Mouse (Mus musculus): ENCODE data around the gene Dclk1. TPM values are rescaled to one million over a fixed set of nuclear protein-coding genes. Genes with fewer than 3 reads are reported as not detected.

Dclk1 gene
- total and polyA plus RNA-seq, 3 experiments = 1.2 to 5.6 (median 3.6) TPM

- H3K27ac ChIP-seq = no peak overlapping the region
- WGBS = 84% methylated on average over 4 of the region's 4 CpGs
- intact Hi-C loops (cut with DNase I) = loop anchor here (10.0 kb wide), 1 partner anchor 1709 kb away; no protein-coding TSS in a partner anchor
- H3K36me3 ChIP-seq (ENCODE audit: control insufficient read depth, insufficient read depth, low read length) = no peaks in the 10 kb centered on the region
- no peaks in the 10 kb centered on the region for H3K4me1 ChIP-seq (ENCODE audit: control insufficient read depth, insufficient read depth, low read length)
- no peaks in the 10 kb centered on the region for H3K79me2 ChIP-seq (replicated peaks; ENCODE audit: control insufficient read depth, insufficient read depth, low read length)
- no peak overlapping the region for H3K4me3 ChIP-seq
- TF ChIP-seq POLR2A (IDR thresholded peaks at IDR 0.05; ENCODE audit: insufficient read depth, low read depth, low read length) (no peak), EP300 (IDR thresholded peaks at IDR 0.05; ENCODE audit: insufficient read depth, low read depth, low read length) (no peak), CTCF (IDR thresholded peaks at IDR 0.05) (no peak)
- no peak overlapping the region for H3K9ac ChIP-seq (ENCODE audit: low read depth, low read length)
- DNase-seq = no peak
- no peaks in the 10 kb centered on the region for H3K27me3 ChIP-seq (ENCODE audit: control insufficient read depth, insufficient read depth, low read length)
Measured at GRCm38 (mm10) chr3:55495866-55496265, 253.7 kb downstream of the Dclk1 start.

GRCm38 (mm10) chr3:55496462-55496941 is 254.3 kb downstream of the Dclk1 start:
- 89% methylated on average over 9 of the region's 9 CpGs for WGBS
- Histone ChIP-seq H3K4me3 (no peak overlapping the region), H3K36me3 (ENCODE audit: control insufficient read depth, insufficient read depth, low read length) (no peaks in the 10 kb centered on the region), H3K9ac (ENCODE audit: low read depth, low read length) (no peak overlapping the region), H3K4me1 (ENCODE audit: control insufficient read depth, insufficient read depth, low read length) (no peaks in the 10 kb centered on the region), H3K79me2 (replicated peaks; ENCODE audit: control insufficient read depth, insufficient read depth, low read length) (no peaks in the 10 kb centered on the region), H3K27me3 (ENCODE audit: control insufficient read depth, insufficient read depth, low read length) (no peaks in the 10 kb centered on the region), H3K27ac (no peak overlapping the region)
- intact Hi-C loops (cut with DNase I) = loop anchor here (10.0 kb wide), 1 partner anchor 1708 kb away; no protein-coding TSS in a partner anchor
- no peak for TF ChIP-seq CTCF (IDR thresholded peaks at IDR 0.05)
- no peak for TF ChIP-seq EP300 (IDR thresholded peaks at IDR 0.05; ENCODE audit: insufficient read depth, low read depth, low read length)
- no peak for DNase-seq

- Histone ChIP-seq H3K27ac (no peak overlapping the region), H3K27me3 (ENCODE audit: control insufficient read depth, insufficient read depth, low read length) (no peaks in the 10 kb centered on the region), H3K4me3 (no peak overlapping the region), H3K4me1 (ENCODE audit: control insufficient read depth, insufficient read depth, low read length) (no peaks in the 10 kb centered on the region), H3K9ac (ENCODE audit: low read depth, low read length) (no peak overlapping the region), H3K36me3 (ENCODE audit: control insufficient read depth, insufficient read depth, low read length) (no peaks in the 10 kb centered on the region), H3K79me2 (replicated peaks; ENCODE audit: control insufficient read depth, insufficient read depth, low read length) (no peaks in the 10 kb centered on the region)
- 93% methylated on average over 7 of the region's 7 CpGs for WGBS
- TF ChIP-seq EP300 (IDR thresholded peaks at IDR 0.05; ENCODE audit: insufficient read depth, low read depth, low read length) (no peak), POLR2A (IDR thresholded peaks at IDR 0.05; ENCODE audit: insufficient read depth, low read depth, low read length) (no peak), CTCF (IDR thresholded peaks at IDR 0.05) (no peak)
- DNase-seq = no peak
- intact Hi-C loops (cut with DNase I) = loop anchor here (10.0 kb wide), 1 partner anchor 1706 kb away; no protein-coding TSS in a partner anchor
Measured at GRCm38 (mm10) chr3:55499298-55499697, 257.1 kb downstream of the Dclk1 start.

- intact Hi-C loops (cut with DNase I) = no loop called here
- no peak overlapping the region for H3K4me3 ChIP-seq
- TF ChIP-seq POLR2A (IDR thresholded peaks at IDR 0.05; ENCODE audit: insufficient read depth, low read depth, low read length) (no peak), EP300 (IDR thresholded peaks at IDR 0.05; ENCODE audit: insufficient read depth, low read depth, low read length) (no peak)
Measured at GRCm38 (mm10) chr3:55510198-55510597, 268.0 kb downstream of the Dclk1 start.

GRCm38 (mm10) chr3:55511658-55512057 is 269.5 kb downstream of the Dclk1 start:
- peak in 1 of 2 experiments; percentile 26 for DNase-seq
- TF ChIP-seq POLR2A (IDR thresholded peaks at IDR 0.05; ENCODE audit: insufficient read depth, low read depth, low read length) (no peak), CTCF (IDR thresholded peaks at IDR 0.05) (no peak), EP300 (IDR thresholded peaks at IDR 0.05; ENCODE audit: insufficient read depth, low read depth, low read length) (no peak)
- intact Hi-C loops (cut with DNase I) = no loop called here
- no peak overlapping the region for H3K9ac ChIP-seq (ENCODE audit: low read depth, low read length)
- H3K4me1 ChIP-seq (ENCODE audit: control insufficient read depth, insufficient read depth, low read length) = no peaks in the 10 kb centered on the region; the same call in 1 of the 2 replicates
- WGBS = 55% methylated on average over 6 of the region's 6 CpGs
- no peak overlapping the region for H3K4me3 ChIP-seq
- H3K36me3 ChIP-seq (ENCODE audit: control insufficient read depth, insufficient read depth, low read length) = no peaks in the 10 kb centered on the region
- no peak overlapping the region for H3K27ac ChIP-seq
- H3K79me2 ChIP-seq (replicated peaks; ENCODE audit: control insufficient read depth, insufficient read depth, low read length) = no peaks in the 10 kb centered on the region
- no peaks in the 10 kb centered on the region for H3K27me3 ChIP-seq (ENCODE audit: control insufficient read depth, insufficient read depth, low read length)

More at GRCm38 (mm10) chr3:55510198-55510597, 268.0 kb downstream of the Dclk1 start:
- Histone ChIP-seq H3K4me1 (ENCODE audit: control insufficient read depth, insufficient read depth, low read length) (no peaks in the 10 kb centered on the region; the same call in 1 of the 2 replicates), H3K9ac (ENCODE audit: low read depth, low read length) (no peak overlapping the region), H3K27me3 (ENCODE audit: control insufficient read depth, insufficient read depth, low read length) (no peaks in the 10 kb centered on the region), H3K36me3 (ENCODE audit: control insufficient read depth, insufficient read depth, low read length) (no peaks in the 10 kb centered on the region), H3K27ac (no peak overlapping the region), H3K79me2 (replicated peaks; ENCODE audit: control insufficient read depth, insufficient read depth, low read length) (no peaks in the 10 kb centered on the region)
- 67% methylated on average over 7 of the region's 7 CpGs for WGBS
- peak in 1 of 2 experiments; percentile 25 for DNase-seq

- Histone ChIP-seq H3K27ac (no peak overlapping the region), H3K36me3 (ENCODE audit: control insufficient read depth, insufficient read depth, low read length) (no peaks in the 10 kb centered on the region), H3K4me1 (ENCODE audit: control insufficient read depth, insufficient read depth, low read length) (no peaks in the 10 kb centered on the region; the same call in 1 of the 2 replicates), H3K27me3 (ENCODE audit: control insufficient read depth, insufficient read depth, low read length) (no peaks in the 10 kb centered on the region), H3K9ac (ENCODE audit: low read depth, low read length) (no peak overlapping the region), H3K79me2 (replicated peaks; ENCODE audit: control insufficient read depth, insufficient read depth, low read length) (no peaks in the 10 kb centered on the region), H3K4me3 (no peak overlapping the region)
- WGBS = 94% methylated on average over 5 of the region's 5 CpGs
- no peak for DNase-seq
- intact Hi-C loops (cut with DNase I) = no loop called here
- TF ChIP-seq EP300 (IDR thresholded peaks at IDR 0.05; ENCODE audit: insufficient read depth, low read depth, low read length) (no peak), CTCF (IDR thresholded peaks at IDR 0.05) (no peak), POLR2A (IDR thresholded peaks at IDR 0.05; ENCODE audit: insufficient read depth, low read depth, low read length) (no peak)
Measured at GRCm38 (mm10) chr3:55515966-55516365, 273.8 kb downstream of the Dclk1 start.

Data from heart, adult 2 months (tissue).